Mouse (Mus musculus) midbrain, embryonic 10.5 days (tissue): Measurements from ENCODE around the gene Frmpd3. TPM values are rescaled to one million over a fixed set of nuclear protein-coding genes. Genes with fewer than 3 reads are reported as not detected.

Source experiments
- DNase-seq: peaks from one replicate; pipeline ENCODE4 v3.0.0-alpha.2; 2017; ENCODE audit warnings: low spot score
- H3K27ac ChIP-seq: fragments of 300-500 bp; sonication (generic); replicated peaks from 2 replicates; pipeline ENCODE4 v1.5.1; 2016; ENCODE audit warnings: mild to moderate bottlenecking
- H3K27me3 ChIP-seq: fragments of 300-500 bp; sonication (generic); 2 replicates; pipeline ENCODE4 v1.6.1; 2016; ENCODE audit warnings: low read depth, mild to moderate bottlenecking; ENCODE audit not compliant: poor library complexity, severe bottlenecking
- H3K36me3 ChIP-seq: fragments of 300-500 bp; sonication (generic); 2 replicates; pipeline ENCODE4 v1.6.1; 2016; ENCODE audit warnings: mild to moderate bottlenecking, moderate library complexity
- H3K4me1 ChIP-seq: fragments of 300-500 bp; sonication (generic); 2 replicates; pipeline ENCODE4 v1.6.1; 2016
- H3K4me3 ChIP-seq: fragments of 300-500 bp; sonication (generic); 2 replicates; pipeline ENCODE4 v1.5.1; 2016; ENCODE audit warnings: mild to moderate bottlenecking, moderate library complexity
- H3K9me3 ChIP-seq: fragments of 300-500 bp; sonication (generic); replicated peaks from 2 replicates; pipeline ENCODE4 v1.6.1; 2016; ENCODE audit warnings: mild to moderate bottlenecking
- WGBS: fragments of 180-500 bp; shearing (Covaris S2); methylation state at CpG from one replicate; pipeline ENCODE4 v1.1.7; 2016; 5-methylcytosine and 5-hydroxymethylcytosine counted together
- microRNA counts: library from miRNA; unstranded; fragments of <30 nt; microRNA quantifications from one replicate; lab custom pipeline; 2017
- microRNA-seq: library from miRNA; unstranded; fragments of <30 nt; microRNA quantifications from one replicate; pipeline ENCODE4, GENCODE M21; 2017
- polyA plus RNA-seq: library from polyadenylated mRNA; unstranded; fragments of >200 nt; fragmentation: Nextera tagmentation; extraction: Ambion mirVana; gene quantifications from 2 replicates; pipeline ENCODE4 v1.2.1, GENCODE M21; 2016

Gene Frmpd3
- polyA plus RNA-seq, 1 experiment from 2014 or later, result 0.59 TPM

- Histone ChIP-seq H3K4me1 (no peaks in the 10 kb centered on the region), H3K4me3 (no peak overlapping the region), H3K9me3 (no peaks in the 10 kb centered on the region), H3K36me3 (peaks cover 23% of the 10 kb centered on the region), H3K27ac (no peak overlapping the region), H3K27me3 (peaks cover 72% of the 10 kb centered on the region)
- DNase-seq, result no peak
- WGBS, result 91% methylated on average over 6 of the region's 6 CpGs
Measured at GRCm38 (mm10) chrX:140478231-140478630, 136.2 kb downstream of the Frmpd3 start.

GRCm38 (mm10) chrX:140479171-140479570 is 137.1 kb downstream of the Frmpd3 start:
- WGBS, result 55% methylated on average over 5 of the region's 5 CpGs
- H3K27ac ChIP-seq, result no peak overlapping the region
- no peak overlapping the region for H3K4me3 ChIP-seq
- peaks cover 71% of the 10 kb centered on the region for H3K27me3 ChIP-seq
- H3K36me3 ChIP-seq, result peaks cover 14% of the 10 kb centered on the region
- DNase-seq, result peak; percentile 21
- no peaks in the 10 kb centered on the region for H3K9me3 ChIP-seq
- no peaks in the 10 kb centered on the region for H3K4me1 ChIP-seq

MicroRNAs encoded within 50 kb of the gene (microRNA counts, 519-probe panel; counts per million panel counts)
- not detected for microRNA mmu-miR-3475 (lab: Ali Mortazavi, UCI)

Small RNA genes lying within 50 kb of the gene (microRNA-seq; reads per million reads assigned to microRNA genes)
- gene Mir3475, result 27.8 reads per million, percentile 34 among the genes with 10 or more reads in this experiment

Other genes starting within 250 kb of the Frmpd3 start
- 84.9 and 90.4 TPM in 2 replicates for gene Prps1, start 114.3 kb downstream of the Frmpd3 start, polyA plus RNA-seq